Mouse (Mus musculus): ENCODE results near the gene Prdm1. TPM values are rescaled to one million over a fixed set of nuclear protein-coding genes. Genes with fewer than 3 reads are reported as not detected.

Gene Prdm1
- polyA plus RNA-seq, 1 experiment from 2014 or later = 2.2 TPM

- 90% methylated on average over 5 of the region's 5 CpGs for WGBS
- no peak overlapping the region for H3K27ac ChIP-seq (replicated peaks)
Observed at GRCm38 (mm10) chr10:44484077-44484476, 44.2 kb downstream of the Prdm1 start.

GRCm38 (mm10) chr10:44483116-44483515 lies 45.2 kb downstream of the Prdm1 start:
- Histone ChIP-seq H3K27me3 (replicated peaks; ENCODE audit: low read depth, poor library complexity, severe bottlenecking) (peaks cover 9% of the 10 kb centered on the region; the same call in 1 of the 2 replicates), H3K4me1 (peaks cover 28% of the 10 kb centered on the region), H3K36me3 (replicated peaks) (no peaks in the 10 kb centered on the region), H3K9me3 (no peaks in the 10 kb centered on the region), H3K27ac (replicated peaks) (no peak overlapping the region), H3K4me3 (no peak overlapping the region)
- WGBS = 64% methylated on average over 6 of the region's 6 CpGs
- DNase-seq (ENCODE audit: low spot score) = no peak

More at GRCm38 (mm10) chr10:44484077-44484476, 44.2 kb downstream of the Prdm1 start:
- H3K27me3 ChIP-seq (replicated peaks; ENCODE audit: low read depth, poor library complexity, severe bottlenecking) = peaks cover 9% of the 10 kb centered on the region; the same call in 1 of the 2 replicates
- no peaks in the 10 kb centered on the region for H3K9me3 ChIP-seq
- no peak overlapping the region for H3K4me3 ChIP-seq
- no peak for DNase-seq (ENCODE audit: low spot score)
- H3K36me3 ChIP-seq (replicated peaks) = no peaks in the 10 kb centered on the region
- peaks cover 25% of the 10 kb centered on the region for H3K4me1 ChIP-seq

GRCm38 (mm10) chr10:44481379-44481778 lies 46.9 kb downstream of the Prdm1 start:
- H3K9me3 ChIP-seq = no peaks in the 10 kb centered on the region
- DNase-seq (ENCODE audit: low spot score) = no peak
- no peak overlapping the region for H3K27ac ChIP-seq (replicated peaks)
- no peak overlapping the region for H3K4me3 ChIP-seq
- no peaks in the 10 kb centered on the region for H3K36me3 ChIP-seq (replicated peaks)
- H3K27me3 ChIP-seq (replicated peaks; ENCODE audit: low read depth, poor library complexity, severe bottlenecking) = peaks cover 9% of the 10 kb centered on the region; the same call in 1 of the 2 replicates
- 96% methylated on average over 5 of the region's 5 CpGs for WGBS
- peaks cover 38% of the 10 kb centered on the region for H3K4me1 ChIP-seq

DNA sequence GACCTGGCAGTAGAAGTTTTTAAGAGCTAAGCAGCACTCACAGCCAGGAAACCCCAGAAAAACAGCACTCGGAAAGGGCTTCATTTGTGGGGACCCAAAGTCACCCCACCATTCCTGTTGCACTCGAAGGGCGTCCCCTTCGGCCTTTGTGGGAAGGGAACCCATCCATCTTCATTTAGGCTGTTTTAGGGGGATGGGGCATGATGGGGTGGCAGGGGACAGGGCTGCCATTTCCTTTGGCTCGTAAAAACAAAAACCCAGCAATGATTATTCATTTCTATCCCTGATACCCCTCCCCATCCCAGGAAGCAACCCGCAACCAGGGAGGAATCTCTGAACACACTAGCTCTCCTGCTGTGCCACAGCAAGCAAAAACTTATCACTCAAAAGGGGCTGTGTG lies 49.0 kb downstream of the Prdm1 start:
- no peak overlapping the region for H3K4me3 ChIP-seq
- H3K27ac ChIP-seq (replicated peaks) = no peak overlapping the region
- 59% methylated on average over 6 of the region's 6 CpGs for WGBS
- H3K36me3 ChIP-seq (replicated peaks) = no peaks in the 10 kb centered on the region
- no peaks in the 10 kb centered on the region for H3K9me3 ChIP-seq
- peaks cover 38% of the 10 kb centered on the region for H3K4me1 ChIP-seq
- DNase-seq (ENCODE audit: low spot score) = no peak
- H3K27me3 ChIP-seq (replicated peaks; ENCODE audit: low read depth, poor library complexity, severe bottlenecking) = peaks cover 9% of the 10 kb centered on the region; the same call in 1 of the 2 replicates

DNA sequence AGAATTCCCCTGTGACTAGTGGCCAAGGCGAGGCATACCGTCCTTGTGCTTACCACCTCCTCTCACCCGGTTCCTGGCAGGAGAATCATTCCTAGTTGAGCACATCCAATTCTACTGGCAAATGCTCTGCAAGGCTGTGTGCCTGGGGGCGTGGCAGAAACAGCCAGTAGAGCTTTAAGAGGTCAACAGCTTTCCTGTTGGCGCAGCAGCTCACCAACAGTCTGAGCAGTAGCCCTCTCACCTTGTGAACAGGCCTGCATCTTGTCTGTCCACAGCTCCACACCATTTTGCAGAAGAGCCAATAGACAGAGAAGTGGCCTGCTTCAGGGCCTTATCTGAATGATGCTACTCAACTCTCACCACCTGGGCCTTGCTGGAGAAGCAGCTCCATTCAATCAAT lies 50.2 kb downstream of the Prdm1 start:
- Histone ChIP-seq H3K36me3 (replicated peaks) (no peaks in the 10 kb centered on the region), H3K4me1 (peaks cover 32% of the 10 kb centered on the region), H3K9me3 (no peaks in the 10 kb centered on the region), H3K4me3 (no peak overlapping the region), H3K27me3 (replicated peaks; ENCODE audit: low read depth, poor library complexity, severe bottlenecking) (peaks cover 9% of the 10 kb centered on the region; the same call in 1 of the 2 replicates), H3K27ac (replicated peaks) (no peak overlapping the region)
- WGBS = 66% methylated on average over 5 of the region's 5 CpGs
- no peak for DNase-seq (ENCODE audit: low spot score)

GRCm38 (mm10) chr10:44477240-44477639 lies 51.1 kb downstream of the Prdm1 start:
- Histone ChIP-seq H3K4me1 (peaks cover 26% of the 10 kb centered on the region), H3K27me3 (replicated peaks; ENCODE audit: low read depth, poor library complexity, severe bottlenecking) (peaks cover 9% of the 10 kb centered on the region; the same call in 1 of the 2 replicates), H3K36me3 (replicated peaks) (no peaks in the 10 kb centered on the region), H3K27ac (replicated peaks) (no peak overlapping the region), H3K4me3 (no peak overlapping the region), H3K9me3 (no peaks in the 10 kb centered on the region)
- 81% methylated on average over 8 of the region's 8 CpGs for WGBS
- no peak for DNase-seq (ENCODE audit: low spot score)

GRCm38 (mm10) chr10:44476523-44476922 lies 51.8 kb downstream of the Prdm1 start:
- Histone ChIP-seq H3K4me1 (peaks cover 26% of the 10 kb centered on the region), H3K36me3 (replicated peaks) (no peaks in the 10 kb centered on the region), H3K27me3 (replicated peaks; ENCODE audit: low read depth, poor library complexity, severe bottlenecking) (peaks cover 8% of the 10 kb centered on the region; the same call in 1 of the 2 replicates), H3K27ac (replicated peaks) (no peak overlapping the region), H3K4me3 (no peak overlapping the region), H3K9me3 (no peaks in the 10 kb centered on the region)
- no peak for DNase-seq (ENCODE audit: low spot score)
- WGBS = 79% methylated on average over 13 of the region's 13 CpGs

- 90% methylated on average over 3 of the region's 3 CpGs for WGBS
- no peak overlapping the region for H3K27ac ChIP-seq (replicated peaks)
- no peak for DNase-seq (ENCODE audit: low spot score)
- no peaks in the 10 kb centered on the region for H3K9me3 ChIP-seq
- H3K4me1 ChIP-seq = peaks cover 25% of the 10 kb centered on the region
- no peaks in the 10 kb centered on the region; the same call in 1 of the 2 replicates for H3K27me3 ChIP-seq (replicated peaks; ENCODE audit: low read depth, poor library complexity, severe bottlenecking)
- H3K36me3 ChIP-seq (replicated peaks) = no peaks in the 10 kb centered on the region
- H3K4me3 ChIP-seq = no peak overlapping the region
Observed at GRCm38 (mm10) chr10:44475376-44475775, 52.9 kb downstream of the Prdm1 start.

DNA sequence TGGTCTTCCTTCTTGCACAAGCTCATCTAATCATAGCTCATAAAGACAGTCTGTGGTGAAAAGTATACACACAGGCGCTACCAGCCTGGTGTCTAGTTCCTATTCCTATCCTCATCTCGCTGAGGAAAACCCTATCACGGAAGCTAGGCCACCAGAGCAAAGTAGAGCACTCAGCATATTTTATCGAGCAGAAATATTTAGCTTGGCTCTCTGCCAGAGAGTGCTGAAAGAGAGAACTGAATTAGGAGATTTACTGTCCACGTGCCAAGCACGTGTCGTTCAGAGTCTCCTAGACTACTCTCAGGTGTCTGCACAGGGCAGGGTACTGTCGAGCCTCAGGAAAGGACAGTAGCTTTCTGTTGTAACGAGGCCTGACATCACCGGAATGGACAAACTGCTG lies 54.0 kb downstream of the Prdm1 start:
- Histone ChIP-seq H3K36me3 (replicated peaks) (no peaks in the 10 kb centered on the region), H3K9me3 (no peaks in the 10 kb centered on the region), H3K4me3 (no peak overlapping the region), H3K27ac (replicated peaks) (no peak overlapping the region), H3K4me1 (peaks cover 18% of the 10 kb centered on the region), H3K27me3 (replicated peaks; ENCODE audit: low read depth, poor library complexity, severe bottlenecking) (no peaks in the 10 kb centered on the region; the same call in 1 of the 2 replicates)
- 73% methylated on average over 10 of the region's 10 CpGs for WGBS
- no peak for DNase-seq (ENCODE audit: low spot score)

GRCm38 (mm10) chr10:44465618-44466017 lies 62.7 kb downstream of the Prdm1 start:
- no peak for DNase-seq (ENCODE audit: low spot score)
- no peaks in the 10 kb centered on the region for H3K9me3 ChIP-seq
- peaks cover 59% of the 10 kb centered on the region for H3K27me3 ChIP-seq (replicated peaks; ENCODE audit: low read depth, poor library complexity, severe bottlenecking)
- 19% methylated on average over 8 of the region's 8 CpGs for WGBS
- no peak overlapping the region for H3K4me3 ChIP-seq
- peaks cover 13% of the 10 kb centered on the region for H3K4me1 ChIP-seq
- no peaks in the 10 kb centered on the region for H3K36me3 ChIP-seq (replicated peaks)
- H3K27ac ChIP-seq (replicated peaks) = no peak overlapping the region

- DNase-seq (ENCODE audit: low spot score) = no peak
- 53% methylated on average over 5 of the region's 5 CpGs for WGBS
- no peaks in the 10 kb centered on the region for H3K36me3 ChIP-seq (replicated peaks)
- H3K27ac ChIP-seq (replicated peaks) = no peak overlapping the region
- H3K27me3 ChIP-seq (replicated peaks; ENCODE audit: low read depth, poor library complexity, severe bottlenecking) = peaks cover 62% of the 10 kb centered on the region
- no peaks in the 10 kb centered on the region for H3K9me3 ChIP-seq
- no peak overlapping the region for H3K4me3 ChIP-seq
- H3K4me1 ChIP-seq = peaks cover 21% of the 10 kb centered on the region
Observed at GRCm38 (mm10) chr10:44464563-44464962, 63.7 kb downstream of the Prdm1 start.

- Histone ChIP-seq H3K9me3 (no peaks in the 10 kb centered on the region), H3K4me3 (no peak overlapping the region), H3K27me3 (replicated peaks; ENCODE audit: low read depth, poor library complexity, severe bottlenecking) (peaks cover 65% of the 10 kb centered on the region), H3K27ac (replicated peaks) (no peak overlapping the region), H3K36me3 (replicated peaks) (no peaks in the 10 kb centered on the region), H3K4me1 (peaks cover 27% of the 10 kb centered on the region)
- WGBS = 81% methylated on average over 4 of the region's 4 CpGs
- no peak for DNase-seq (ENCODE audit: low spot score)
Observed at GRCm38 (mm10) chr10:44463856-44464255, 64.4 kb downstream of the Prdm1 start.

DNA sequence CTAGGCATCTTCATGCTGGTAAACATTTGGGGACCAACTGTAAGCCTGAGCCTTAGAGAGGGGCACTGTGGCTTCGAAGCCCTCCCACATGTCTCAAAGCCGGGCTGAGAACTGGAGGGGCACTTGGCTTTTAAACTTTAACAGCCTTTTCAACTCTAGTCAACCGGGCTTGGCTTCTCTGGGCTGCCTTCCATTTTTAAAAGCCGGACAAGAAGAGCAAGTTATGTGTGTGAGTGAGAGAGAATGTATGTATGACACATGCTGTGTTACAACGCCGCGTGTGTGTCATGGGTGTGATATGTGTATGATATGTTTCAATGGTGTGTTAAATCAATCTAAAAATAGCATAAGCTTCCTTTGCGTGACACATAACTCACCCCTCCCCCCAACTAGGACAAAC lies 66.0 kb downstream of the Prdm1 start:
- Histone ChIP-seq H3K4me1 (peaks cover 39% of the 10 kb centered on the region), H3K4me3 (no peak overlapping the region), H3K36me3 (replicated peaks) (no peaks in the 10 kb centered on the region), H3K27me3 (replicated peaks; ENCODE audit: low read depth, poor library complexity, severe bottlenecking) (peaks cover 65% of the 10 kb centered on the region), H3K9me3 (no peaks in the 10 kb centered on the region), H3K27ac (replicated peaks) (no peak overlapping the region)
- no peak for DNase-seq (ENCODE audit: low spot score)
- 93% methylated on average over 8 of the region's 8 CpGs for WGBS
